Mouse (Mus musculus) lung, embryonic 14.5 days (tissue): Measurements from ENCODE around the gene Sqstm1. TPM values are rescaled to one million over a fixed set of nuclear protein-coding genes. Genes with fewer than 3 reads are reported as not detected.

Source experiments
- ATAC-seq: fragments of 200-750 bp; cut with Nextera tagmentation; 2 replicates; pipeline ENCODE4 v1.8.0; 2017; ENCODE audit warnings: mild to moderate bottlenecking, moderate TSS enrichment, moderate library complexity; ENCODE audit not compliant: insufficient read depth
- DNase-seq: peaks from one replicate; pipeline ENCODE4 v3.0.0-alpha.2; 2015
- H3K27ac ChIP-seq: fragments of 300-500 bp; sonication (generic); 2 replicates; pipeline ENCODE4 v1.5.1; 2014; ENCODE audit warnings: low read depth, mild to moderate bottlenecking, moderate library complexity
- H3K27me3 ChIP-seq: fragments of 300-500 bp; sonication (generic); 2 replicates; pipeline ENCODE4 v1.6.1; 2014; ENCODE audit warnings: low read length, control low read depth; ENCODE audit not compliant: insufficient read depth
- H3K36me3 ChIP-seq: fragments of 300-500 bp; sonication (generic); 2 replicates; pipeline ENCODE4 v1.6.1; 2014; ENCODE audit warnings: control low read depth; ENCODE audit not compliant: insufficient read depth
- H3K4me1 ChIP-seq: fragments of 300-500 bp; sonication (generic); 2 replicates; pipeline ENCODE4 v1.6.1; 2014; ENCODE audit warnings: antibody characterized with exemption, control low read depth; ENCODE audit not compliant: insufficient read depth
- H3K4me2 ChIP-seq: fragments of 300-500 bp; sonication (generic); 2 replicates; pipeline ENCODE4 v1.6.1; 2014; ENCODE audit warnings: mild to moderate bottlenecking
- H3K4me3 ChIP-seq: fragments of 300-500 bp; sonication (generic); 2 replicates; pipeline ENCODE4 v1.5.1; 2014; ENCODE audit warnings: low read depth, low read length
- H3K9ac ChIP-seq: fragments of 300-500 bp; sonication (generic); 2 replicates; pipeline ENCODE4 v1.6.1; 2014
- H3K9me3 ChIP-seq: fragments of 300-500 bp; sonication (generic); 2 replicates; pipeline ENCODE4 v1.6.1; 2016; ENCODE audit warnings: low read depth, low read length, control low read depth
- CTCF ChIP-seq: IDR thresholded peaks from 2 replicates; pipeline ENCODE4 v1.5.1; 2016; ENCODE audit warnings: antibody characterized with exemption, low read depth
- WGBS: fragments of 180-500 bp; shearing (Covaris S2); extraction: QIAGEN DNeasy Blood & Tissue Kit; methylation state at CpG from one replicate; pipeline ENCODE4 v1.1.7; 2014; 5-methylcytosine and 5-hydroxymethylcytosine counted together
- polyA plus RNA-seq: library from polyadenylated mRNA; unstranded; fragments of >200 nt; fragmentation: Nextera tagmentation; extraction: Ambion mirVana; gene quantifications from 2 replicates; pipeline ENCODE4 v1.2.1, GENCODE M21; 2014

The Sqstm1 gene
- polyA plus RNA-seq, 1 experiment from 2014 or later = 209 TPM

GRCm38 (mm10) chr11:50224671-50225530, 14.3 kb upstream of the Sqstm1 start:
- Histone ChIP-seq H3K4me1 (peaks cover 19% of the 10 kb centered on the region), H3K27me3 (no peaks in the 10 kb centered on the region), H3K4me2 (peak overlapping the region; percentile 89), H3K9me3 (no peaks in the 10 kb centered on the region), H3K4me3 (peak overlapping the region; percentile 87), H3K36me3 (no peaks in the 10 kb centered on the region), H3K9ac (peak overlapping the region; percentile 89), H3K27ac (peak overlapping the region; percentile 89)
- no peak; the same call in 1 of the 2 replicates for TF ChIP-seq CTCF
- DNase-seq = peak; percentile 91
- peak; percentile 88 for ATAC-seq
- WGBS = under 1% methylated on average over 70 of the region's 70 CpGs

GRCm38 (mm10) chr11:50223783-50224662, 13.4 kb upstream of the Sqstm1 start:
- 6% methylated on average over 17 of the region's 17 CpGs for WGBS

GRCm38 (mm10) chr11:50222559-50223276, 12.1 kb upstream of the Sqstm1 start:
- DNase-seq = no peak
- Histone ChIP-seq H3K27ac (no peak overlapping the region), H3K9ac (no peak overlapping the region), H3K4me2 (no peak overlapping the region), H3K4me3 (no peak overlapping the region), H3K27me3 (no peaks in the 10 kb centered on the region), H3K9me3 (no peaks in the 10 kb centered on the region), H3K4me1 (peaks cover 14% of the 10 kb centered on the region), H3K36me3 (no peaks in the 10 kb centered on the region)
- TF ChIP-seq CTCF = no peak
- no peak for ATAC-seq
- WGBS = 60% methylated on average over 7 of the region's 7 CpGs

More at GRCm38 (mm10) chr11:50223783-50224662, 13.4 kb upstream of the Sqstm1 start:
- Histone ChIP-seq H3K4me3 (peak overlapping the region; percentile 87), H3K36me3 (no peaks in the 10 kb centered on the region), H3K4me2 (peak overlapping the region; percentile 89), H3K27ac (peak overlapping the region; percentile 89), H3K27me3 (no peaks in the 10 kb centered on the region), H3K9me3 (no peaks in the 10 kb centered on the region), H3K4me1 (peaks cover 19% of the 10 kb centered on the region), H3K9ac (peak overlapping the region; percentile 89)
- DNase-seq (peak; percentile 65), ATAC-seq (peak; percentile 3; the same call in 1 of the 2 replicates)
- no peak for TF ChIP-seq CTCF

- DNase-seq (no peak), ATAC-seq (no peak)
- H3K4me1 ChIP-seq = peaks cover 12% of the 10 kb centered on the region
- H3K27ac ChIP-seq = no peak overlapping the region
- H3K36me3 ChIP-seq = no peaks in the 10 kb centered on the region
- no peak overlapping the region for H3K4me3 ChIP-seq
- no peak overlapping the region for H3K4me2 ChIP-seq
- no peaks in the 10 kb centered on the region for H3K27me3 ChIP-seq
- no peak for TF ChIP-seq CTCF
- no peak overlapping the region for H3K9ac ChIP-seq
- 48% methylated on average over 2 of the region's 2 CpGs for WGBS
- H3K9me3 ChIP-seq = no peaks in the 10 kb centered on the region
Measured at GRCm38 (mm10) chr11:50219833-50220232, 9.2 kb upstream of the Sqstm1 start.

GRCm38 (mm10) chr11:50217811-50218210, 7.2 kb upstream of the Sqstm1 start:
- DNase-seq (peak; percentile 49), ATAC-seq (no peak; the same call in 1 of the 2 replicates)
- H3K9me3 ChIP-seq = no peaks in the 10 kb centered on the region
- no peak overlapping the region for H3K4me3 ChIP-seq
- no peaks in the 10 kb centered on the region for H3K36me3 ChIP-seq
- H3K4me1 ChIP-seq = peaks cover 17% of the 10 kb centered on the region
- no peak for TF ChIP-seq CTCF
- H3K4me2 ChIP-seq = no peak overlapping the region
- whole genome bisulfite sequencing = 46% methylated on average over 4 of the region's 4 CpGs
- no peak overlapping the region for H3K27ac ChIP-seq
- no peaks in the 10 kb centered on the region for H3K27me3 ChIP-seq
- H3K9ac ChIP-seq = no peak overlapping the region

GRCm38 (mm10) chr11:50216724-50217366, 6.2 kb upstream of the Sqstm1 start:
- TF ChIP-seq CTCF = no peak
- Histone ChIP-seq H3K27ac (no peak overlapping the region), H3K27me3 (no peaks in the 10 kb centered on the region), H3K4me3 (no peak overlapping the region), H3K9me3 (no peaks in the 10 kb centered on the region), H3K4me2 (no peak overlapping the region), H3K36me3 (no peaks in the 10 kb centered on the region), H3K9ac (no peak overlapping the region), H3K4me1 (peaks cover 17% of the 10 kb centered on the region)
- DNase-seq (no peak), ATAC-seq (no peak)
- WGBS = 62% methylated on average over 4 of the region's 4 CpGs
